Mouse (Mus musculus): Measurements from ENCODE around the gene Psme3.

DNA sequence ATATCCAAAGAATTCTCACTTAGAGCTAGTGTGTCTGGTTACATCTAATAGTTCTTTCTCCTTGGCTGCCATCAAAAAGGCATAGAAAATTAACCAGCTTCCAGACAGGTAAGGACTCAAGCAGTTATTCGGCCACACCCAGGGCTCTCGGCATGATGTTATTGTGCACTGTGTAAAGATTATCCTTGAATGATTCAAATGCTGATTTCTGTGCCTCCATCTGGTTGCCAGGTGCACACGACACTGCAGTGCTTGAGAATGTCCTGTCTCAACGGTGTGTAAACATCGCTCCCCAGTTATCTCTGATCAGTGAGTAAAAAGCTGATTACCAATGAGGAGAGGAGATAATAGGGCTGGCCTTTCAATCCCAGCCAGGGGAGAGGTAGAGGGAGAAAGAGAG lies 8.3 kb upstream of the Psme3 start:
- TF ChIP-seq POLR2A (IDR thresholded peaks at IDR 0.05; ENCODE audit: borderline replicate concordance, extremely low read depth, insufficient read depth, insufficient read length, poor library complexity, severe bottlenecking) (no peak), CTCF (IDR thresholded peaks at IDR 0.05; ENCODE audit: borderline replicate concordance, extremely low read depth, insufficient read depth, insufficient read length) (no peak)
